Mouse (Mus musculus) liver, embryonic 14.5 days (tissue): ENCODE results near the gene Slc13a5.

Source experiments
- CTCF ChIP-seq: IDR thresholded peaks from 2 replicates; pipeline ENCODE4 v1.5.1; 2016; ENCODE audit warnings: antibody characterized with exemption, low read depth, control low read depth
- EP300 ChIP-seq: IDR thresholded peaks from 2 replicates; pipeline ENCODE4 v1.6.1; 2016; ENCODE audit warnings: antibody characterized with exemption, low read depth

DNA sequence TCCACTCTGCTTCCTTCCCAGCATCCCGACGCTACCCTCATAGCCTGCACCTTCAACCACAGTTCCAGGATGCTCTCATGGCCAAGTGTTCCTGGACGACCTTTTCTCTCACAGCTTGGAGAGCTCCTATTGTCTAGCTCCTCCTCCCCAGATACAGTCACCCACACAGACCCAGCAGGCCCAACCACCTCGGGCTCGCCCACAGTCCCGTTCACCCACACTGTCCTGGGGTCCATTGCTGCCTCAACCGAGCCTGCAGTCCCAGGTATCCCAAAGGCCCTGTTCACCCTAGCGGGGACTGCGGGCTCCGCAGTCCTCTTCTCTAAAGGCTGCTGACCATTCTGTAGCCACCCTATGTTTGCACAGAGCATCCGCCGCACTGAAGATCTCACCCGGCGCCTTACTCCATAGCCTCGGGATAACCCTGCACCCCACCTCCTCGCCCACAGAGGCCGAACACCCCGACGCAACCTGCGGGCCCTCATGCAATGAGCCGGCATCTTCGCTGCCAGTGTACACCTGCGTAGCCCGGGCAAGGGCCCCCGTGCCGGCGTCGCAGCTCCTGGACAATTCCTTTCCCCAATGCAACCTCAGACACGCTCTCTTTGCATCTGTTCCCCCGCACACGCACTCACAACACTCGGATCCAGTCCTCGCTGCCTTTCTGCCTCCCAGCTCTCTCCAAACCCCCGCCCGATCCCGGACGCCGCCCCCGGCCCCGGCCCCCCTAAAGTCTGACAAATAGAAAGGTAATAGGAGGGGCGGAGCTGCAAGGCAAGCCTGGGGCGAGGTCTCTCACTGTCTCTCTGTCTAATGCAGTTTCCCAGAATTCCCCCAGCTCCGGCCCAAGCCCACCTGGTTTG lies 60.5 kb downstream of the Slc13a5 start, which contains the start of gene Gm43951:
- 0 out of 2 replicates have a peak, but pooled peaks have one; percentile 23 for TF ChIP-seq CTCF
- no peak for TF ChIP-seq EP300
